Mouse (Mus musculus) brain, embryonic 18.5 days (tissue): Measurements from ENCODE around the gene D6Wsu163e.

ENCODE experiments used
- DNase-seq: peaks from one replicate; pipeline ENCODE4 v3.0.0-alpha.2; 2012; ENCODE audit warnings: low read depth, low spot score

D6Wsu163e gene

DNA sequence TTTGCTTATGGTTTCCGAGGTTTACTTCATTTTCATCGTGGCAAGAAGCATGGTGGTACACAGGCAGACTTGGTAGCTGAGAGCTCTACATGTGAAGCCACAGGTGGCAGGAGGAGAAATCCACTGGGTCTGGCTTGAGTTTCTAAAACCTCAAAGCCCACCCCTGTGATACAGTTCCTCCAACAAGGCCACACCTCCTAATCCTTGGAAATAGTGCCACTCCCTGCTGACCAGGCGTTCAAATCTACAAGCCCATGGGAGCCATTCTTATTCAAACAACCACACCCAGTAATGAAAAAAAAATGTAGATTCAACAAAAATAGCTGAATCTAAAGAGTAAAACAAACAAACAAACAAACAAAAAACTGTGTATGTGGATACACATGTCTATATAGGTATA is 65.9 kb downstream of the D6Wsu163e start:
- DNase-seq = no peak

- no peak for DNase-seq
These were observed 66.8 kb downstream of the D6Wsu163e start for GRCm38 (mm10) chr6:127006551-127006950.

GRCm38 (mm10) chr6:127010021-127010420 is 70.3 kb downstream of the D6Wsu163e start:
- no peak for DNase-seq

DNA sequence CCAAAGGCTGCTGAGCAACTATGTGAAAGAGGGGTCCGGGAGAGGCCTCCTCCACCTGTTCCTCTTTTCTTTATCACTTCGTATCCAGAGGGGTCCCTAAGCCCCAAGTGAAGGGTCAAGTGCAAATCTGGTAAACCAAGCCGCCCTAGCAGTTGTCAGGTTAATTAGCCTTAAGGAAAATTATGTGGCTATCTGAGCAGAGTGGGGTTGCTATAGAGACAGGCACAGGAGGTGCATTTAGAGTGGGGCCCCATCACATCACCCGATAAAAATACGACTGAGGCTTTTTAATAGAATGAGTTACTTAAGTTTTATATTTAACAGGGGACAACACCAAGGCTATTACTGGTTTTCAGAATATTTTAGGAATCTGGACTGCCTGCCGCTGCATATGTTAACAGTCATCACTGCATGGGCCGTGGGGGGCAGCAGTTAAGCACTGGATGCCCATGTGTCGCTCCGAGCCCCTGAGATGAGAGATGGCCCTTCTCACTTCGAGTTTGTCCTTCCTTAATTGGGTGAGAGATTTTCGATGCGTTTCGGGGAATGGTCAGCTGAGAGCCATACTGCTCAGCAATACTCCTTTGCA is 72.3 kb downstream of the D6Wsu163e start:
- no peak for DNase-seq

GRCm38 (mm10) chr6:127014906-127015770 is 75.4 kb downstream of the D6Wsu163e start, which contains the start of gene Fgf6:
TSS of gene Fgf6 (plus strand) at chr6:127015586.
- DNase-seq = no peak

GRCm38 (mm10) chr6:127019254-127019653 is 79.5 kb downstream of the D6Wsu163e start:
- DNase-seq = no peak

DNA sequence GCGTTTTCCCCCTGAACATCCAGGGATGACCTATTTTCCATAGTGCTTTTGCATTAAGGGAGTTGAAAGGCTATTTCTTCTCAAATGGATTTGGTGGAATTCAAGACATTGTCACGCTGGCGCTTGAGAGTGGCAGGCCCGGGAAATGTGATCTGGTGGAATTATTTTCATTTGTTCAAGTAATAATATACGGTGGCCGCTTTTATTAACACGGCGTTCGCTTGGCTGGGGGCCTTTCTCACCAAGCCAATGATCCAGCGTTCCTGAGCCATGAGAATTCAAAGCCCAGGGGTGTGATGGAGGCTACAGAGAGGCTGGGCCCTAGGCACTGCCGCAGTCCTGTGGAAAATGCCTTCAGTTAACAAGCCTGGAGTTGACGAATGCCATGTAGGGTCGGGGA is 80.7 kb downstream of the D6Wsu163e start:
- DNase-seq = no peak

- no peak for DNase-seq
These were observed 85.1 kb downstream of the D6Wsu163e start for GRCm38 (mm10) chr6:127024836-127025235.
